Mouse (Mus musculus) Patski (cell line): ENCODE measurements around the gene Frk. TPM values are rescaled to one million over a fixed set of nuclear protein-coding genes. Genes with fewer than 3 reads are reported as not detected.
"Not testable (repeated sequence)": the region's sequence is repeated elsewhere in the genome, so short reads cannot be mapped to it uniquely, and the experiment has no call there.

Experiments
- ATAC-seq: fragments of 100-300 bp; one replicate; pipeline ENCODE4 v1.8.0; 2021
- CTCF ChIA-PET: fragments of 350-600 bp; sonication (Branson Sonifier 250); formaldehyde crosslinking; loops from one replicate; lab custom pipeline; 2022; ENCODE audit warnings: inconsistent platforms; lab: Charles Lee
- POLR2A ChIA-PET: fragments of 350-600 bp; sonication (Branson Sonifier 250); formaldehyde crosslinking; loops from one replicate; lab custom pipeline; 2022; ENCODE audit warnings: antibody characterized with exemption, inconsistent platforms; lab: Charles Lee
- DNase-seq: peaks from one replicate; pipeline ENCODE4 v3.0.0-alpha.2; 2011; ENCODE audit warnings: low read depth, low spot score
- H3K27me3 ChIP-seq: fragments of 371-371 bp; one replicate; pipeline ENCODE4 v1.5.1; 2021
- CTCF ChIP-seq: fragments of 100-300 bp; IDR thresholded peaks from one replicate; pipeline ENCODE4 v1.5.1; 2021
- in situ Hi-C: fragments of 300-500 bp; cut with MboI; formaldehyde crosslinking; loops from 3 replicates; pipeline ENCODE4 v1.11.1; 2018; ENCODE audit warnings: low pct_unique_long_range_greater_than_20kb, mixed read lengths
- polyA plus RNA-seq: library from polyadenylated mRNA; unstranded; gene quantifications from one replicate; pipeline ENCODE4 v1.2.3, GENCODE M21; 2021

The Frk gene
- 19.8 TPM for polyA plus RNA-seq

DNA sequence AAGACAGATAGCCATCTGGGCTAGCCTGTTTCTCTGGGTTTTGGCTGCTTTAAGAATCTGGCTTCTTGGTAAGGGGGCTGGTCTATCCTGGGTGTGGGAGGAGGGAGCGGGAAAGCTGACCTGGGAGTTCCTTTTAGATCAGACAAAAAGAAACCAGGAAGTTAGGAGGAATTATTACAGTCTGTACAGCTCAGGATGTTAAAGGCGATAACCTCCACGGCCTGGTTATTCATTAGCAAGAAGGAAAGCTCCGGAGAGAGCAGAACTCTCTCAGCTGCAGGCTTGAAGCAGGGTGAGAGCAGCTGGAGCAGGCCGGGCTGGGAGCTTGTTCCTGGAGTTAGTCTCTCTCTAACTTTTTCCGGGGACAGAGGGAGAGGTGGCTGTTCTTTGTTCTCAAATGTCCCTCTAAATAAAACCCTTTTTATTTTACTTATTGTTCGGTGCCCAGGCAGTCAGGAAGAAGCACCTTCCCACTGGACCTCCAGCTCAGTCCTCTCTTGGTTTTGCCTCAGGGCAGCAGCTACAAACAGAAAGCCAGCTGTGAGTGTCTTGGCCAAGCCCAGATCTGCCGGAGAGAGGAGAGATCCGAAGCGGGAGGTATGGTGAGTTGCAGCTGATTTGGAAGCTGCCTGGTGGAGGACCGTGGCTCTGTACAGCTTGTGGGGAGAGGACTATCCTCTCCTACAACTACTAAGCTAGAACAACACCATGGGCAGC, at the start of gene Frk:
Gene Frk, plus strand, starts transcription at position 103 of the 717 bp plus-strand sequence.
- in situ Hi-C loops = no loop called here
- H3K27me3 ChIP-seq = no peaks in the 10 kb centered on the region
- ChIA-PET CTCF (interaction anchor here (0.9 to 2.1 kb wide), 6 partner anchors 25 to 154 kb away, joined by 3 to 9 read pairs (median 3); no protein-coding TSS in a partner anchor), POLR2A (interaction anchor here (1.0 kb wide), 1 partner anchor 26 kb away, joined by 3 read pairs; no protein-coding TSS in a partner anchor)
- ATAC-seq (peak; percentile 86), DNase-seq (no peak)
- TF ChIP-seq CTCF = no peak

DNA sequence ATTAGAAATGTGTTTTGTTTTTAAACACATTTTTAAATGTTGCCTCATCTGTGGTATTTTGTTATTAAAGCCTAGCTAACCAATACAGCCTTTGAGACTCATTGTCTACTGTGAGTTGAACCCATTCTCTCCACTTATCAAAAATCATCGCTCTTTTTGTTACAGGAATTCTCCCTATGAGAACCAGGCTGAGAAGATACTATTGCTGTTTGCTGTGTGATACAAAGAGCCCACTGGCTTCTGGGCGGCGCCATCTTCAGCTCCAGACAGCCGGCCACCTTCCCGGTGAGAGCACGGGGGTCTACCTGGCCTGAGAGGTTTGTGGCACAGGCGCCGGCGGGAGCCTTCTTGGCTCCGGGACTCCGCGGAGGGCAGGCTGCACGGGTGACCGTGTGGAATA, 49.0 kb upstream of the Frk start:
- H3K27me3 ChIP-seq, ATAC-seq, POLR2A ChIA-PET, CTCF ChIA-PET, DNase-seq: not testable (repeated sequence)
- in situ Hi-C loops = loop anchor here (25.0 kb wide), 1 partner anchor 853 kb away; no protein-coding TSS in a partner anchor

DNA sequence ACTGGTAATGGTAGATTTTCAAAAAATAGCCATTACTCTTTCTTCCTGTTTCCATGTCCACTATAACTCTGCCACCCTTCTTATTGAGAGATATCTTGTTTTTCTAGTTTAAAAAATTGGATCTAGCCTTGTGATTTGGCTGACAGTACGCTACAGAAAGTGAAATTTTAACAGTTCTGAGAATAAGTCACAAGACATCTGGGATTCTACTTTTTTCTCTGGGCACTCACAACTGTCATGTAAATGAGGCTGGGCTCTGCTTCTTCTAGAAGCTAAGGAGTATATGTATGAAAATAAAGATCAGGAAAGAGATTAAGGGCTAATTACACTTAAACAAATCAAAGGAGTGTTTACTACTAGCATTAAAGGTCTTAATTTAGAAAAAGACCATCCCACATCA, 33.7 kb upstream of the Frk start:
- TF ChIP-seq CTCF = no peak
- in situ Hi-C loops = loop anchor here (25.0 kb wide), 1 partner anchor 838 kb away; no protein-coding TSS in a partner anchor
- ChIA-PET POLR2A (no interaction called here), CTCF (no interaction called here)
- no peak for DNase-seq
- no peak for ATAC-seq
- H3K27me3 ChIP-seq = peaks cover 14% of the 10 kb centered on the region

DNA sequence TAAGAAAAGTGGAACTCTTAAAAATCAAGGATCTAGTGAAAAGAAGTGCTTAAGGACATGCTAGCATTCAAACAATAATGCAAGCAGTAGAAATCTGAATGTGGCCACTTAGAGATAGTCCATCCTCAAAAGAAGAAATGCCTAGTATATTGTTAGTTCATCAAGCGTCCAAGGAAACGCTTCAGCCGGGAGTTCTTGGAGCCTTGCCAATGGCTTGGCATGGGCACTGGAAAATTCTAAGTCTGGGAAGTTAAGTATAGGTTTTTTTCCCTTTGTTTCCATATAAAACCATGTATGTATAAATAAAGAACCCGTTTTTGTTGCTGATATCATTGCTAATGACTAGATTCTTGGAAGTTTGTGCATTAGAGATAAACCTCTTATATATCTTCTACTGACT, 21.7 kb upstream of the Frk start:
- ChIA-PET CTCF (no interaction called here), POLR2A (no interaction called here)
- H3K27me3 ChIP-seq = peaks cover 12% of the 10 kb centered on the region
- in situ Hi-C loops = no loop called here
- TF ChIP-seq CTCF = no peak
- ATAC-seq (no peak), DNase-seq (no peak)

DNA sequence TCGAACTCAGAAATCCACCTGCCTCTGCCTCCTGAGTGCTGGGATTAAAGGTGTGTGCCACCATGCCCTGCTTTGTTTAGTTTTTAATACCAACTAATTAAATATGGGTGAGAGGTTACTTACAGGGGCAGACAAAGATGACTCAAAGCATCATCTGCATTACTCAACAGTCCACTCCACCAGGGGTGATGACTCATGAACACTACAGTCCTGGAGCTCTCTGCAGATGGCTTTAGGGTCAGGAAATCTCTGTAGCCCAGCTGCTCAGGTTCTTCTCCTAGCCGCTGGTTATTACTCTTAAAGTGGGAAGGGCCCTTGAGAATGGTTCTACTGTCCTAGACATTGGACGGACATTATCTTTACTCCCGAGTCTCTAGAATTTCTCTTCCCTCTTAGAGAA, 18.9 kb upstream of the Frk start:
- ChIA-PET CTCF (no interaction called here), POLR2A (no interaction called here)
- peak; percentile 82 for ATAC-seq
- H3K27me3 ChIP-seq = no peaks in the 10 kb centered on the region
- in situ Hi-C loops = no loop called here
- no peak for DNase-seq
- TF ChIP-seq CTCF = no peak

DNA sequence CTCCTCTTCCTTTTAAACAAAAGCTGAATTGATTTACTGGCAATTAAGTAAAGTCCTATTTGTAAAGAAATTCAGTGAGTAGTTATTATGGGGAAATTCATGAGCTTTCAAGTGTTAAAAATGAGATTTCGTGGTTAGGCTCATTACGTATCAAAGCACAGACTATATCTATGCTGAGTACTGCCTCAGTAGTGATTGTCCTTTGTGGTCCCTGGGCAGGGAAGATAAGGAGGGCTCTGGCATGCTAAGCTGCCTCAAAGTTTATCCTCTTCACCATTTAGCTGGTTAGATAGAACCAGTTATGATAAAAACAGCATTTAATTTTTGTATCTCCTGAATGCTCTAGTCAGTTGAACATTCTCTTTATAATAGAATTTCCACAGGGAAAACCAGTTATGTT, 14.2 kb upstream of the Frk start:
- ChIA-PET CTCF (no interaction called here), POLR2A (no interaction called here)
- TF ChIP-seq CTCF = no peak
- H3K27me3 ChIP-seq = peaks cover 4% of the 10 kb centered on the region
- in situ Hi-C loops = no loop called here
- DNase-seq = no peak
- ATAC-seq = no peak

DNA sequence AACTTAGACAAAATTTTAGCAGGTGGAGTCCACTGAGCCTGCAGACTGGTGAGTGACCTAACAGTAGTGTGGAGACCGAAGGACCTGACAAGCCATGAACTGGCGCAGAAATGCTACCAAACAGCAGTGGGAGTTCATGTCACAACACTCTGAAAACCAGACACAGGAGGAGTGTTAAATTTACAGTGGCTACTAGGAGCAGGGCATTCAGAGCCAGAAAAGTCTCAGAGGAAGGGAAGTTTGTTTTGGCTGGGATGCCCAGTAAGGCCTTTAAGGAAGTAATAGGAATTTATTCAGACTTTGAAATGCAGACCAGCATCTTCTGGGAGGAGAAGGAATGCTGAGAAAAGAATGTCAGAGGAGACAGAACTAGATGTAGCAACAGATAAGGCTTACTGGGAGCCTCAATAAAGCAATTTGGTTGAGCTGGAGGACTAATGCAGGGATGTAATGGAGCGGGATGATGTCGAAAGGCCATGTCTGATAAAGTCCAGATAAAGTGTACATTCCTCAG, 3.2 kb upstream of the Frk start:
- no peak for TF ChIP-seq CTCF
- ATAC-seq (no peak), DNase-seq (no peak)
- ChIA-PET CTCF (no interaction called here), POLR2A (no interaction called here)
- in situ Hi-C loops = no loop called here
- no peaks in the 10 kb centered on the region for H3K27me3 ChIP-seq

DNA sequence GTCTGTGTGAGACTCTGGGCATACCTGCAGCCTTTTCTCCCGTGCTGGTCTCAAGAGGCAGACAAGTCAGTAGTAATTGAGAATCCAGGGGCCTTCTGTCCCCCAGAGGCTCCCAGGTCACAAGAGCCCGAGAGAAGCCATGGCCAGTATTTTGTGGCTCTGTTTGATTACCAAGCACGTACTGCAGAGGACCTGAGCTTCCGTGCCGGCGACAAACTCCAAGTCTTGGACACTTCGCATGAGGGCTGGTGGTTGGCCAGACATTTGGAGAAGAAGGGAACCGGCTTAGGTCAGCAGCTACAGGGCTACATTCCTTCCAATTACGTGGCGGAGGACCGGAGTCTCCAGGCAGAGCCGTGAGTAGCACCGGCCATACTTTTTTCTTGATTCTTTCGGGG, 814 bp downstream of the Frk start:
- ATAC-seq (peak; percentile 75), DNase-seq (no peak)
- TF ChIP-seq CTCF = no peak
- H3K27me3 ChIP-seq = no peaks in the 10 kb centered on the region
- in situ Hi-C loops = no loop called here
- CTCF ChIA-PET = interaction anchor here (0.9 to 2.1 kb wide), 6 partner anchors 24 to 154 kb away, joined by 3 to 9 read pairs (median 3); no protein-coding TSS in a partner anchor
- POLR2A ChIA-PET = interaction anchor here (1.0 kb wide), 1 partner anchor 25 kb away, joined by 3 read pairs; no protein-coding TSS in a partner anchor

DNA sequence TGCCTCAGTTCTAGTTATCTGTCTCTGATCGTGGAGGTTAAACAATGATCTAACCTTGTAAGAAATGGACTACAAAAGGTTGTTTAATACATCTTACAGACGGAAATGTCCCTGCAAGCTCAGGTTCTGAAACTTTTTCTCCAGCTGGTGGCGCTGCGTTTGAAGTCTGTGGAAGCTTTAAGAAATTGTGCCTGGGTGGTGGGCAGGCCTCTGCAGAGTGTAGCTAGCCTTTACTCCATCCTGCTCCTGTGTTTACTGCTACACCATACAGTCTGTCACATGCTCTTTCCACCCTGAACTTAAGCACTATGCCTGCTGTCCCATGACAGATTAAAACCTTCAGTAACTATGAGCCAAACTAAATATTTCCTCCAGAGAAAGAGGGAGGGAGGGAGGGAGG, 1.9 kb downstream of the Frk start:
- no peaks in the 10 kb centered on the region for H3K27me3 ChIP-seq
- POLR2A ChIA-PET = interaction anchor here (0.9 kb wide), 1 partner anchor 52 kb away, joined by 3 read pairs; no protein-coding TSS in a partner anchor
- peak; percentile 71 for TF ChIP-seq CTCF
- no peak for ATAC-seq
- in situ Hi-C loops = no loop called here
- CTCF ChIA-PET = interaction anchor here (1.0 to 2.1 kb wide), 7 partner anchors 23 to 126 kb away, joined by 3 to 9 read pairs (median 4); no protein-coding TSS in a partner anchor
- DNase-seq = no peak

DNA sequence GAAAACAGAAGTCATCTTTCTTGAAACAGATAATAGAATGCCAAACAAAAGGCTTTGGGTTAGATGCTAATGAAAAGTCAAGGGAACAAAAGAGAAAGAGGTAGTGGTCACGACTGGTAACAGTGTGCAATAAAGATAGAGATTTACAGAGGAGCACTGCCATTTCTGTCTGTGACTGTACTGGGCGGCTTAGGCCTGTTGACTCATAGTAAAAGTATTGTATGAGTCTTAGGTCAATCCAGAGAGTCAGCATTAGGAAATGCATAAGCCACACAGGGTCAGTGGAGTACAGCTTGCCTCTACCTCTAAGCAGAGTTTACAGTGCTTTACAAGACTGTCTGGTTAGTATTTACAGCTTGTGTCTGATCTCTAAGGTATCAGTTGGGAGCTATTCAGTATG, 24.6 kb downstream of the Frk start:
- peak; percentile 99 for ATAC-seq
- ChIA-PET CTCF (interaction anchor here (2.1 kb wide), 1 partner anchor 23 kb away, joined by 6 read pairs; no protein-coding TSS in a partner anchor), POLR2A (no interaction called here)
- DNase-seq = no peak
- no peak for TF ChIP-seq CTCF
- in situ Hi-C loops = no loop called here
- H3K27me3 ChIP-seq = no peaks in the 10 kb centered on the region

DNA sequence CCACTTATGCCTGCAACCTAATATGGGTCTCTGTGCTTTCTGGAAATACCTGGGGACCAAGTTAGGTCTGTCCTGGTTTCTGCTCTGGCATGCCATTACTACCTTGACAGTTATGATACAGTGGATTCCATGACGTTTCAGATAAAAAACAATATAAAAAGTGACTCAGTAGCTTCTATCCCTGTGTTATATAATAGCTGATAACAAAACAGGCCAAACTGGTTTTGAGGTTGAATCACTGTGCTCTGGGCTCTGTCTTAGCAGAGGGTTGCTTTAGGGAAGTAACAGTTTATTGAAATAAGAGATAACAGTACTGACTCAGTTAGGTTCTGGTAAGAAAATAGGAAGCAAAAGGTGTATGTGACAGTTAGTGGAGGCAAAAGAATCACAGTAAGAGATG, 25.4 kb downstream of the Frk start:
- no peaks in the 10 kb centered on the region for H3K27me3 ChIP-seq
- CTCF ChIA-PET = interaction anchor here (2.1 kb wide), 1 partner anchor 24 kb away, joined by 6 read pairs; no protein-coding TSS in a partner anchor
- ATAC-seq = no peak
- in situ Hi-C loops = no loop called here
- no peak for DNase-seq
- TF ChIP-seq CTCF = no peak
- POLR2A ChIA-PET = interaction anchor here (0.9 kb wide), 1 partner anchor 25 kb away, joined by 3 read pairs; no protein-coding TSS in a partner anchor
